Mouse (Mus musculus): ENCODE measurements around the gene Col16a1. TPM values are rescaled to one million over a fixed set of nuclear protein-coding genes. Genes with fewer than 3 reads are reported as not detected.
A peak's percentile ranks its signal among the peaks of the same experiment; 100 is the strongest.

Gene Col16a1
- polyA plus RNA-seq, 1 experiment from 2014 or later = 36.3 TPM

DNA sequence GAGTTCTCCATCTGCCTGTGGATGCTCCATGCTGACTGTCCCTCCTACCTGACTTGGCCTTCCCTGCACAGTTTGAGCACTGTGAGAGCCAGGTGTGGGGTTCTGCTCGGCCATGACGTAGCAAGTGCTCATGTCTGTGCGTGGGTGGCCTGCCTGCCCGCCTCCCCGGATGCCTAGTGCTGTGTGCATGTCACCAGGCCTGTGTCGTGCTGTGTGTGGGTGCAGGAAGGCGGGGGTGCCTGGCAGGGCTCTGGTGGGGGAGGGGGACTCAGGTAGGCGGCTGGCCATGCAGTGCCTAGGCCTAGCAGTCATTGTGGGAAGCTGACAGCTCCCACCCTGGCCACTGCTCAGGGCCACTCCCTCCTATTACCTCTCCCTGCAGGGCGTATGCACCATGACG lies 34.5 kb upstream of the Col16a1 start:
- Histone ChIP-seq H3K36me3 (ENCODE audit: control insufficient read depth, insufficient read depth, low read length) (no peaks in the 10 kb centered on the region), H3K27me3 (replicated peaks; ENCODE audit: control insufficient read depth, insufficient read depth, low read length) (no peaks in the 10 kb centered on the region; the same call in 1 of the 2 replicates), H3K4me1 (ENCODE audit: control insufficient read depth, insufficient read depth, low read length) (no peaks in the 10 kb centered on the region), H3K4me2 (ENCODE audit: low read depth, low read length) (no peak overlapping the region), H3K27ac (ENCODE audit: low read length) (no peak overlapping the region), H3K4me3 (ENCODE audit: low read length) (no peak overlapping the region), H3K9me3 (ENCODE audit: control insufficient read depth, low read length) (no peaks in the 10 kb centered on the region), H3K9ac (ENCODE audit: low read depth, low read length) (no peak overlapping the region)
- WGBS = 69% methylated on average over 10 of the region's 10 CpGs
- no peak for ATAC-seq

DNA sequence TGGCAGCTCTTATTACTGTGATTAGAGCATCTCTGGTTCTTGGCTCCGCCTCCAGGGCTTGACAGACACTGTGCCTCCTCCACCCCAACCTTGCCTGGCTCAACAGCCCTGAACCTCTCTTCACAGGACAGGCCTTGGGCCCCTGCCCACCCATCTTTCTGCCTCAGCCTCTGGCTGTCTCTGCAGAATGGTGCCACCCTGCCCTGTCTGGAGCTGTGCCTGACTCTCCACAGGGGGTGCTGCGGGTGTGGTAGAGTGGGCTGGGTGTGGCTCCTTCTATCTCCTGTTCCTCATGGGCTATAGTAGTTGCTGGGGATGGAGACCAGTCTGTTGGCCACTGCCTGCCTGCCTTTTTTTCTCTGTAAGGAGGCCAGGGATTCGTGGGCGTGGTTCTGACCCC lies 31.6 kb upstream of the Col16a1 start:
- Histone ChIP-seq H3K4me2 (ENCODE audit: low read depth, low read length) (no peak overlapping the region), H3K4me3 (ENCODE audit: low read length) (no peak overlapping the region), H3K4me1 (ENCODE audit: control insufficient read depth, insufficient read depth, low read length) (no peaks in the 10 kb centered on the region), H3K27me3 (replicated peaks; ENCODE audit: control insufficient read depth, insufficient read depth, low read length) (no peaks in the 10 kb centered on the region; the same call in 1 of the 2 replicates), H3K9ac (ENCODE audit: low read depth, low read length) (no peak overlapping the region), H3K36me3 (ENCODE audit: control insufficient read depth, insufficient read depth, low read length) (no peaks in the 10 kb centered on the region), H3K27ac (ENCODE audit: low read length) (no peak overlapping the region), H3K9me3 (ENCODE audit: control insufficient read depth, low read length) (no peaks in the 10 kb centered on the region)
- WGBS = 56% methylated on average over 4 of the region's 4 CpGs
- ATAC-seq = no peak

DNA sequence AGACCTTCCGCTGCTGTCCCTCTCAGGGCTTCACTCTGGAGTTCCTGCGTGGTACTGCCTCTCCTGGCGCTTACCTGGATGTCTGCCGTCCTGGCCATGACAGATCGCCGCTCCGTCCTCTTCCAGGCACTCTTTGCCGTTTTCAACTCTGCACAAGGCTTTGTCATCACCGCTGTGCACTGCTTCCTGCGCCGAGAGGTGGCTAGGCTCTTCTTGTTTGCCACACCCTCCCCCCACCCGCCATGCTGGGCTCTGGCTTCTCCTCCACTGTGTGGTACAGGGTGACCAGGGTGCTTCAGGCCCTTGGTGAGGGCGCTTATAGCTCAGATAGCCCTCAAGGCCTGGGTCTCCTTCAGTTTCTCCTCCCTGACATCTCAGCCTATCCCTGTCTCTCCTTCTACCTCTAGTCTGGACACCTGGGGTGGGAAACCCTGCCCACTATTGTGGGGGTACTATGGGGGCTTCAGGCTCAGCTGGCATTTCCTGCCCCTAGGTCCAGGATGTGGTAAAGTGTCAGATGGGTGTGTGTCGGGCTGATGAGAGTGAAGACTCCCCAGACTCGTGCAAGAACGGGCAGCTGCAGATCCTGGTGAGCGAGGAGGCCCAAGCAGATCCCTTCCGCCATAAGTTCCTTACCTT lies 30.5 kb upstream of the Col16a1 start:
- Histone ChIP-seq H3K27me3 (replicated peaks; ENCODE audit: control insufficient read depth, insufficient read depth, low read length) (no peaks in the 10 kb centered on the region; the same call in 1 of the 2 replicates), H3K4me3 (ENCODE audit: low read length) (no peak overlapping the region), H3K4me1 (ENCODE audit: control insufficient read depth, insufficient read depth, low read length) (no peaks in the 10 kb centered on the region), H3K4me2 (ENCODE audit: low read depth, low read length) (no peak overlapping the region), H3K27ac (ENCODE audit: low read length) (no peak overlapping the region), H3K36me3 (ENCODE audit: control insufficient read depth, insufficient read depth, low read length) (no peaks in the 10 kb centered on the region), H3K9ac (ENCODE audit: low read depth, low read length) (no peak overlapping the region), H3K9me3 (ENCODE audit: control insufficient read depth, low read length) (no peaks in the 10 kb centered on the region)
- WGBS = 65% methylated on average over 18 of the region's 18 CpGs
- no peak for ATAC-seq

DNA sequence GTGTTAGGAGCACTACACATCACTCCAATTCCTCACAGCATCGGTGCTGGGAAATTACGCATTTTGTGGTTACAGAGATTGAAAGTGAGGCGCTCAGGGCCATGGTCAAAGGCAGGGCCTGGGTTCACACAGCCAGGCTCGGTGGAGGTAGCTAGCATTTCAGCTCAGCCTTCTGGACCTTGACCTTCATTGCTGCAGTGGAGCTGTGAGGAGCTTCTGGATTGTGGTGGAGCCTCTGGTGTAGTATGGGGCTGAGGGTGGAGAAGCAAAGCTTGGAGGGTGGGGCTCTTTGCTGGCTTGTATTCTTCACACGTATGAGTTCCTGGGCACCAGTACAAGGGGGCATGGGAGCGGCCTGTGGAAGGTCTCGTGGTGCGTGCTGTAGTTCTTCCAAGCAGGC lies 24.7 kb upstream of the Col16a1 start:
- ATAC-seq = peak; percentile 53
- no peaks in the 10 kb centered on the region for H3K36me3 ChIP-seq (ENCODE audit: control insufficient read depth, insufficient read depth, low read length)
- no peak overlapping the region for H3K9ac ChIP-seq (ENCODE audit: low read depth, low read length)
- no peak overlapping the region for H3K4me2 ChIP-seq (ENCODE audit: low read depth, low read length)
- no peaks in the 10 kb centered on the region for H3K4me1 ChIP-seq (ENCODE audit: control insufficient read depth, insufficient read depth, low read length)
- no peak overlapping the region for H3K4me3 ChIP-seq (ENCODE audit: low read length)
- H3K27ac ChIP-seq (ENCODE audit: low read length) = no peak overlapping the region
- 76% methylated on average over 8 of the region's 8 CpGs for WGBS
- 0 out of 2 replicates have a peak, but pooled peaks cover 2% of the 10 kb centered on the region for H3K27me3 ChIP-seq (replicated peaks; ENCODE audit: control insufficient read depth, insufficient read depth, low read length)
- H3K9me3 ChIP-seq (ENCODE audit: control insufficient read depth, low read length) = no peaks in the 10 kb centered on the region

DNA sequence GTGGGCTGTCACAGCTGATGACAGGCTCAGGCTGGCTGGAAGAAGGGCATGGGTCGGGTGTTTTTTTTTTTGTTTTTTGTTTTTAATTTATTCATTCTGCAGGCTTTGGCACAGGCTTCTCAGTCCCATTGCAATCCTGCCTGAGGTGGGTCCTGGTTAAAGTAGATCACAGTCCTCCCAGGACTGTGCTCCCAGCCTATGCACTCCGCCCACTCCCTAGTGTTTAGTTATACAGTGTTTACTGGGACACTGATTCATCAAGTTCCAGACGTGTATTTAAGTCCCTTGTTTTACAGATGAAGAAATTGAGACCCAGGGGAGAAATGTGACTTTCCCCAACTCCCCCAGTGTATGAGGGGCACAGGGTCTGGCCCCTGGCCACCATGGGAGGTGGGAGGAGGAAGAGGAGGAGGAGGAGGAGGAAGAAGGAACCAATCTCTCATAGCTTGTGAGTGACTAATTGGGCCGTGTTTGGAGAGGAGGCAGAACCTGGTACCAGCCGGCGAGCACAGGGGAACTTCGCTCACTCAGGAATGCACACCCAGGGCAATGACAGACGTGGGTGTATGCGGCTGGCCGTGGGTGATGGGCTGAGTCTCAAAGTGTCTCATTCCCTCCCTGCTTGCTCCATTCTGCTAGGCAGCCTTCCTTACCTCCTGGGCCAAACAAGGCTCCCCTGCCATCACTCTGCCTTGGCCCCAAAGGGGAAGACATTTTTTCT lies 24.0 kb upstream of the Col16a1 start:
- Histone ChIP-seq H3K27ac (ENCODE audit: low read length) (no peak overlapping the region), H3K4me2 (ENCODE audit: low read depth, low read length) (no peak overlapping the region), H3K4me1 (ENCODE audit: control insufficient read depth, insufficient read depth, low read length) (no peaks in the 10 kb centered on the region), H3K27me3 (replicated peaks; ENCODE audit: control insufficient read depth, insufficient read depth, low read length) (0 out of 2 replicates have a peak, but pooled peaks cover 2% of the 10 kb centered on the region), H3K4me3 (ENCODE audit: low read length) (no peak overlapping the region), H3K9me3 (ENCODE audit: control insufficient read depth, low read length) (no peaks in the 10 kb centered on the region), H3K9ac (ENCODE audit: low read depth, low read length) (no peak overlapping the region), H3K36me3 (ENCODE audit: control insufficient read depth, insufficient read depth, low read length) (no peaks in the 10 kb centered on the region)
- 69% methylated on average over 10 of the region's 10 CpGs for WGBS
- ATAC-seq = no peak

DNA sequence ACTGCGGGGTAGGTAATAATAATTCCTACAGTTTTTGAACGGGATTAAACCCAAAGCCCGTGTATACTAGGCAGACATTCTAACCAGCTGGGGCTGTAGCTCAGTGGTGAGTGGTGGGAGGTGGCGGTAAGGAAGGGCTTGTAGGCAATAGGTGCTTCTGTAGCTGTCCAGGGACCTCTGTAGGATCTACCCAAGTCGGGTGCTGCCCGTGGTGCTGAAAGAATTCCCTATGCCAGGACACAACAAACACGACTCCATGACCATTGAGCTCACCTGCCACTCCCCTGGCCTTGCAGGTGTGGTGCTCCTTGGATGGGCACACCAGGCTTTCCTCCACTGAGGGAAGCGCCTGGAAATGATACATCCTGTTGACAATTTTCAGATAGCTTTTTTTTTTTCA lies 22.1 kb upstream of the Col16a1 start:
- Histone ChIP-seq H3K4me1 (ENCODE audit: control insufficient read depth, insufficient read depth, low read length) (no peaks in the 10 kb centered on the region), H3K27me3 (replicated peaks; ENCODE audit: control insufficient read depth, insufficient read depth, low read length) (0 out of 2 replicates have a peak, but pooled peaks cover 2% of the 10 kb centered on the region), H3K36me3 (ENCODE audit: control insufficient read depth, insufficient read depth, low read length) (no peaks in the 10 kb centered on the region), H3K27ac (ENCODE audit: low read length) (no peak overlapping the region), H3K9ac (ENCODE audit: low read depth, low read length) (no peak overlapping the region), H3K4me3 (ENCODE audit: low read length) (no peak overlapping the region), H3K4me2 (ENCODE audit: low read depth, low read length) (no peak overlapping the region), H3K9me3 (ENCODE audit: control insufficient read depth, low read length) (no peaks in the 10 kb centered on the region)
- no peak for ATAC-seq
- WGBS = 38% methylated on average over 8 of the region's 8 CpGs

DNA sequence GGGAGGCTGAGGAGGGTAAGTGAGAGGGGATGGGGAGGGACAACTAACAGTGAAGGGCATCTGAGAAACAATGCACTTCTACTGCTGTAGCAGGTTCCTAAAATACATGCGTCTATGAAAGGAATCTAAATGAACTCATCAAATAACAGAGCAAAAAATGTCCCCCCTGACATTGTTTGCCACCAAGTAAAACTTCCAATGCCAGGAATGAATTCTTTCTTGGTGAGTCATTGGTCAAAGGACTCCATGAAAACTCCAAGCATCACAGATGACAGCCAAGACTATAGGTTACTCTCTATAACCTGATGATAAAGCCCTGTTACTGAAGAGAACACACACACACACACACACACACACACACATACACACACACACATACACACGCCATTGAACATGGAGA lies 16.5 kb upstream of the Col16a1 start:
- H3K9ac ChIP-seq (ENCODE audit: low read depth, low read length) = no peak overlapping the region
- no peaks in the 10 kb centered on the region for H3K27me3 ChIP-seq (replicated peaks; ENCODE audit: control insufficient read depth, insufficient read depth, low read length)
- no peak overlapping the region for H3K4me3 ChIP-seq (ENCODE audit: low read length)
- no peak overlapping the region for H3K27ac ChIP-seq (ENCODE audit: low read length)
- no peaks in the 10 kb centered on the region for H3K36me3 ChIP-seq (ENCODE audit: control insufficient read depth, insufficient read depth, low read length)
- H3K4me2 ChIP-seq (ENCODE audit: low read depth, low read length) = no peak overlapping the region
- H3K9me3 ChIP-seq (ENCODE audit: control insufficient read depth, low read length) = no peaks in the 10 kb centered on the region
- peaks cover under 1% of the 10 kb centered on the region for H3K4me1 ChIP-seq (ENCODE audit: control insufficient read depth, insufficient read depth, low read length)
- ATAC-seq = no peak
- 80% methylated on average over 2 of the region's 2 CpGs for WGBS

DNA sequence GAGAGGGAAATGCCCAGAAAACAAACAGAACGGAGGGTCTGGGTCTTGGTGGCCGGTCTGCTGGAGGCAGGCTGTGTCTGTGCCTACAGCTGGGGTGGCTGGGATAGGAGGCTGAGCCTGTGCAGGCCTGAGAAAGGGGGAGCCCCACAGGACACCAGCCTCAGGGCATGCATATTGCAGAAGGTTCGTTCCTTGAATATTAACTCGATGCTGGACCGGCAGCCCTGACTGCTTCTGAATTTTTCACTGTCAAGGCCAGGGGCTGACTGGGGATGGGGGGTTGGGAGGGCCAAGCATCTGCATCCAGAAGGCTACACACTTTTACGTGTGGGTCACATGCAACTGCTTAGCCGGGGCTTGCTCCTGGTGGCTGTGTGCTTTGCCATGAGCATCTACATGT lies 14.1 kb upstream of the Col16a1 start:
- no peaks in the 10 kb centered on the region for H3K9me3 ChIP-seq (ENCODE audit: control insufficient read depth, low read length)
- H3K4me2 ChIP-seq (ENCODE audit: low read depth, low read length) = no peak overlapping the region
- H3K27me3 ChIP-seq (replicated peaks; ENCODE audit: control insufficient read depth, insufficient read depth, low read length) = no peaks in the 10 kb centered on the region
- 62% methylated on average over 7 of the region's 7 CpGs for WGBS
- peaks cover 12% of the 10 kb centered on the region for H3K4me1 ChIP-seq (ENCODE audit: control insufficient read depth, insufficient read depth, low read length)
- ATAC-seq = no peak
- H3K36me3 ChIP-seq (ENCODE audit: control insufficient read depth, insufficient read depth, low read length) = no peaks in the 10 kb centered on the region
- no peak overlapping the region for H3K4me3 ChIP-seq (ENCODE audit: low read length)
- no peak overlapping the region for H3K27ac ChIP-seq (ENCODE audit: low read length)
- H3K9ac ChIP-seq (ENCODE audit: low read depth, low read length) = no peak overlapping the region

DNA sequence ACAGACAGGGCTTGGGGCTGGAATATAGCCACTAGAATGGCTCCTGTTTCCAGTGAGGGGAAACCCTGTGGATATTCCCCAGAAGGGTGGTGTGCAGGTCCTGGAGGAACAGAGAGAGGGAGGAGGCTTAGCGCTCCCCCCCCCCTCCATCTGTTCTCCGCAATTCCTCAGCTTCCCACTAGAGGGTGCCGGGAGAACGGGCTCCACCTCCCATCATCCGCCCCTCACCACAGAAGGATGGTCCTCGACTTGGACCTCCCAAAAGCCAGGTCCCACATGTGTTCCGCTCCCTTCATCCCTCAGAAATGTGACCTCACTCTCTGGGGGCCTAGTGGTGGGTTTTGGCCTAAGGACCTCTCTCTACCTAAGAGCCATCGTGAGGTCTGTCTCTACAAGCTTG lies 11.5 kb upstream of the Col16a1 start:
- Histone ChIP-seq H3K27ac (ENCODE audit: low read length) (peak overlapping the region; percentile 64), H3K36me3 (ENCODE audit: control insufficient read depth, insufficient read depth, low read length) (no peaks in the 10 kb centered on the region), H3K9ac (ENCODE audit: low read depth, low read length) (peak overlapping the region; percentile 9; the same call in 1 of the 2 replicates), H3K4me2 (ENCODE audit: low read depth, low read length) (peak overlapping the region; percentile 35), H3K9me3 (ENCODE audit: control insufficient read depth, low read length) (no peaks in the 10 kb centered on the region), H3K27me3 (replicated peaks; ENCODE audit: control insufficient read depth, insufficient read depth, low read length) (no peaks in the 10 kb centered on the region), H3K4me1 (ENCODE audit: control insufficient read depth, insufficient read depth, low read length) (peaks cover 12% of the 10 kb centered on the region), H3K4me3 (ENCODE audit: low read length) (no peak overlapping the region)
- peak; percentile 46 for ATAC-seq
- 4% methylated on average over 8 of the region's 8 CpGs for WGBS
